Mouse (Mus musculus) heart, postnatal 0 days (tissue): Measurements from ENCODE around the gene Usp48.

Experiments used
- CTCF ChIP-seq: IDR thresholded peaks from 2 replicates; pipeline ENCODE4 v1.5.1; 2016; ENCODE audit warnings: antibody characterized with exemption, control low read depth, low read depth
- EP300 ChIP-seq: IDR thresholded peaks from 2 replicates; pipeline ENCODE4 v1.6.1; 2016; ENCODE audit warnings: antibody characterized with exemption, low read depth

GRCm38 (mm10) chr4:137659541-137659940, 66.0 kb downstream of the Usp48 start:
- TF ChIP-seq CTCF = no peak
- TF ChIP-seq EP300 = no peak
